Mouse (Mus musculus) urinary bladder, adult 2 months (tissue): ENCODE results near the gene Nrg4. TPM values are rescaled to one million over a fixed set of nuclear protein-coding genes. Genes with fewer than 3 reads are reported as not detected.

Experiments used
- DNase-seq: peaks from one replicate; pipeline ENCODE4 v3.0.0; 2022; ENCODE audit warnings: low spot score
- polyA plus RNA-seq: library from polyadenylated mRNA; depleted of rRNA; stranded (reverse); fragments of >200 nt; gene quantifications from 2 replicates; pipeline ENCODE4 v1.2.3, GENCODE M21; 2012; rRNA removed

Nrg4 gene
- polyA plus RNA-seq = 1.9 and 2.8 TPM in 2 replicates

DNA sequence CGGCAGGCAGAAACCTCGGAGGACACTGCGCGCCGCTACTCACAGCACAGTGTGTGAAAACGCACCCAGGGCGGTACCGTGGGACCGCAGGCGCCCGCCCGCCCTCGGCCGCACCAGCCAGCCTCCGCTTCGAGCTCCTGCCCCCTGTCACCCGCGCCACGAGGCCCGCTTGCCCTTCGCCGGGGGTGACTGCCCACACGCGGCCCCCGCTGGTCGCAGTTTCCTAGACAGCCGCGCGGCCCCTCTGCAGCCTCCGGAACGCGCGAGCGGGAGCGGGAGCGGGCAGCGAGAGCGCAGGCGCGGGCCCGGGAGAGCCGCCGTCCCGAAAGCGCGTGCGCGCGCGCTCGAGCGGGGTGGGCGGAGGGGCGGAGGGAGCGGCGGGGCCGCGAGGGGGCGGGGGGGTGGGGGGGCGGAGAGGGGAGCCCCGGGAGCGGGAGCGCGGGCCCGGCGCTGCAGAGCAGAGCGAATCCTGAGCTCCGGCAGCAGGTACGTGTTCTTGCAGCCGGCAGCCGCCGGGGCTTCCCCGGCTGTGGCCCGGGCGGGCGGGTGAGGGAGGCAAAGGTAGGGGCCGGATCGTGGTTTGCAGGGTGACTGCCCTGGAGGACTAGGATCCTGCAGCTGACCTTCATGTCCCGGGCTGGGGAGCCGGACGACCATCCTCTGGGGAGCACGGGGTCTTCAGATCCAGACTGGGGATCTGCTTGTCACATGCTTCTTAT, at the start of gene Nrg4, which contains the start of gene Tmem266:
Gene Nrg4 (minus strand): TSS at position 330 of the 719 bp plus-strand sequence.
Gene Tmem266 (plus strand): TSS at position 399 of the 719 bp plus-strand sequence.
- DNase-seq = peak; percentile 65

GRCm38 (mm10) chr9:55371908-55372307, 45.3 kb upstream of the Nrg4 start:
- DNase-seq = no peak

GRCm38 (mm10) chr9:55368011-55368410, 41.4 kb upstream of the Nrg4 start:
- DNase-seq = no peak

DNA sequence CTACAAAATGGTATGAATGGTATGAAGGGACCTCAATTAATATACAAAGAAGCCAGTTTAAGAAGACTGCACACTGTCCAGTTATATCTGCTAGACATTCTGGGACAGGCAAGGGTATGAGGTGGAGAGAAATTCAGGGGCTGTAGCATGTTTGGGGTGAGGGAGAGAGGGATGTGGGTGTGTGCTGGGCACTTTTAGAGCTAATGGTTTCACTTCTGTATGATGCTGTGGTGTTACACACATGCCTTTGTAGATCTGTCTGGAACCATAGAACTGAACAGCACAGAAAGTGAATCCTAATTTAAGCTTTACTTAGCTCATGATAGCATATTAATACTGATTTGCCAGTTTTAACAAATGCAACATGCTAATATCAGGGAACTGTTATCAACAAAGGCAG, 37.1 kb upstream of the Nrg4 start:
- no peak for DNase-seq

- DNase-seq = no peak
These were observed 35.3 kb upstream of the Nrg4 start for GRCm38 (mm10) chr9:55361969-55362368.

GRCm38 (mm10) chr9:55360861-55361260, 34.2 kb upstream of the Nrg4 start:
- DNase-seq = no peak

DNA sequence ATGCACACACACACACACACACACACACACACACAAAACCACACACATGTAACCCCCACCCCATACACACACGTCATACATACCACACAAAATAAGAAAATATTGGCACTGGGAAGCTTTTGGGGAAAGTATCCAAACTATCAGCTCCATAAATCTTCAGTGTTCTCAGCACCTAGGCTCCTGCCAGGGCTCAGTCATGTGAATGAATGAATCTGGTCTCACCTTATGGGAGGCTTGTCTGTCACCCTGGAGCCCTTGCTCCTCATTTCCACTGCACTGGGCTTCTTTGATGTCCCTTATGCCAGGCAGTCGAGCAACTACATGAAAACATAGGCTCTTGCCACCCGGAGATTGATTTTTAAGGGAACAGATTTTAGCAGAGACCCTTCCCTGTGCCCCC, 33.7 kb upstream of the Nrg4 start:
- no peak for DNase-seq

- no peak for DNase-seq
These were observed 30.5 kb upstream of the Nrg4 start for GRCm38 (mm10) chr9:55357164-55357563.

DNA sequence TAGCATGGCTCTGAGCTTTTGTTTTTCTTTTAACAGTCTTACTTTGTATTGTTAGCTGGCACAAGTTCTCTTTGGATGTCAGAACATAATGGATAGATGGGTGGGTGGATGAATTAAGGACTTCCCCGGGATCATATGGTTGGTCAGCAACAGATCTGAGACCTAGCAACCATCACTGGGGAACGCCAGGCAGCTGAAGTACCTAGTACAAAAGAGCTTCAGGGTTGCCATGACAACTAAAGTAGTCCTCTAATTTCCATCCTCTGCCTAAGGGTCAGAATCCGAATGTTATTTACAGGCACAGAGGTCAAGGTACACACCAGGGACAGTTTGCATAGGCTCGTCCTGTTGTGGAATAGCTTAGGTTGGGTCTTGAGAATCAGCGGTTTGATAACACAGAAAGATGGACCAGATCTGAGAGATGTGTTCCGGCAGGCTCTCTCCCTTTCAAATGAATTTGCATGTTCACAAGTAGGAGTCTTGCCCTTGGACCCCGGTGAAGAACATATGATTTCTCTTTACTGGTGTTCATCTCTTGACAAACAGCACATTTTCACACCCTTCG, 28.7 kb upstream of the Nrg4 start:
- DNase-seq = no peak

DNA sequence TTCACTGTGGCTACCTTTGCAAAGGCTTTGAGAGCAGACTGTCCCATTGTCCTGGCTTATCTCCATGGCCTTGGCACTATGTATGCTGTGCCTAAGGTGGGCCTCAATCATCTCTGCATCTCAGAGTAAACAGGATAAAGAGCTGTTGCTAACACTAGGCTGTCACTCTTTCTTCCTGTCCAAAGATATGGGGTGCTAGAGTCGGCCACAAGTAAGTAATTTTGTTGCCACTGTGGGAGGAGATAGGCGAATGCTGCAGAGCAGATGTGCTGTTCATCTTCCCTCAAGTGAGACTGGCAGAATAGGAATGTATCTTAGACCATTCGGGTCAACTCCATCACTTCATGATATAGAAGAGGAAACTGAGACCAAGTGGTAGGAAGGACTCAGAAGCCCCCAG, 28.0 kb upstream of the Nrg4 start:
- DNase-seq = no peak

DNA sequence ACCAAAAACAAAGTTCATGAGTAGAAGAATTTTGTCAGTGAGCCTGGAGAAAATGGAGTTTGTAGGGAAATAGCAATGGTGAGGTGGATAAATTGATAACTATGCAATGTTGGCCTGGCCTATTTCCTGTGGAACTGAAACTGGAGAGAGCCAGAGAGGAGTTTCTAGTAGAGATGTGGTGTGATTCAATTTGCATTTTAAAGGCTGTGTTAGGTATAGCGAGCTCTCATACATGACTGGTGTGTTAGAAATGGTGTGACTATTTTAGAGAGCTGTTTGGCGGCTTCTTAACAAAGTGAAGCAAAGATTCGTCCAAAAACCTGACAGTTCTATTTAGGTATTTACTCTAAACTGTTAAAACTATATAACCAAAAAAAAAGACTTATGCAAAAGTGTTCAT, 22.0 kb upstream of the Nrg4 start:
- DNase-seq = no peak

DNA sequence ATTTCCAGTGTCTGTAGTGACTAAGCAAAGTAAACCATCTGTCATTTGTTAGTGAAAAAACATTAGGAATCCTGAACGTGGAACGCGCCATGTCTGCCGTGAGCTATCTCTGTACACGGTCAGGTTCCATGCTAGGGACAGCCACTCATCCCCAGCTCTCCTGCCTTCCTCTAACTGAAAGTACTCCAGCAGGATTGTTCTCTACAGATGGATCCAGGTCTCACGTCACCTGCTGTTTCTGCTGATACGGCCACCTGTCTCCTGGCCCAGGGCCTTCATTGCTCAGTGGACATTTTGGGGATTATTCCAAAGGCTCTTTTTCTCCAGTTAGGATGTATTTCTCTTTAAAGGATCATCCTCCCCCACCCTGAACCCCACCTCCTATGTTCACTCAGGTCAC, 18.7 kb upstream of the Nrg4 start:
- no peak for DNase-seq

- no peak for DNase-seq
These were observed 17.5 kb upstream of the Nrg4 start for GRCm38 (mm10) chr9:55344165-55344564.

DNA sequence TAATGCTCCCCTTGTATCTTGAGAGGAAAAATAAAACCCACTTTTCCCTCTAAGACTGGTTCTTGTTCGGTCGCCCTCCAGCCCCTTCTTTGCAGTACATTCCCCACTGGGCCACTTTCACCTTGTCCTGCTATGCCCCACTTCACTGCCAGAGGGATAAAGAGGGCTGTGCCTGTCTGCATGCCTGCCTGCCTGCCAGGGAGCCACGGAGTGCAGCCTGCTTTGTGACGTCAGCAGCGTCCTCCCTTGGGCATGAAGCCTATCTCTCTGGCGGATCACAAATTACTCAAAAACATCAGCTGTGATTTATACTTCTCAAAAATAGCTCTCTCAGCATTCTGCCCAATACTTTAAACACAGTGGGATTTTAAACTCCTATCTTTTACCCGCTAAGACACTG, 6.3 kb upstream of the Nrg4 start:
- peak; percentile 23 for DNase-seq

DNA sequence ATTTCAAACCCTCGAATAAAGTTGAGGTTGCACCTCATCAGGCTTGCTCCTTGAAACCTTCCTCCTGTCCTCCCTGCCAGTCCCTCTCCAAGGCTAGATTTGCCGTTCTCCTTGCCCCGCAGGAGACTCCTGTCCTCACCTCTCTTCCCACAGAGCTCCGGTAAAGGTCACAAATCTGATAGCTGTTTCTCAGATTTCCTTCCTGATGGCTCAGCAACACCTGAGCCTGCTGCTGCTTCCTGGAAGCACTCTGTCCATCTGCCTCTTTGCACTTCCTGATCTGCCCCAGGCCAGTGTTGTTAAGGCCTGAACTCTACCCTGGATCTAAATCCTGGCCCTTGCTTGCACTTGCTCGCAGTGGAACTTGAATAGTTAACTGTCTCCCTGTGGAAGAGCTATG, 5.8 kb upstream of the Nrg4 start:
- DNase-seq = no peak

DNA sequence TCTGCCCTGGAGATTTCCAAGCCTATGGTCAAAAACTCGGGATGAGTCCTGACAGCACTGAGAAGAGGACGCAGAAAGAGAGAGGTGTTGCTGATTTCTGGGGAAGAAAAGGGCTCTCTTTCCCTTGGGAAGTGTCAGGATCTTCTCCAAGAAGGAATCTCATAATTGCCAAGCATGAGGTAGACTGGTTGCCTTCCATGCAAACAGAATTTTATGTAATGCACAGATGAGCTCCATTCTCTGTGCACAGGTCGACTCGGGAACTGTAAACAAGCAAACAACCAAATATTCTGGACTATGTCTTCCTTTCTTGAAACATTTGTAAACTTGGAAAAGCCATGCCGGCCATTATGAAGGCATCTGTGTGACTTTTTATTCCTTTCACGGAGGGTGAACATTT, 2.8 kb upstream of the Nrg4 start:
- no peak for DNase-seq

- DNase-seq = no peak
These were observed 1.7 kb upstream of the Nrg4 start for GRCm38 (mm10) chr9:55328151-55328918.

DNA sequence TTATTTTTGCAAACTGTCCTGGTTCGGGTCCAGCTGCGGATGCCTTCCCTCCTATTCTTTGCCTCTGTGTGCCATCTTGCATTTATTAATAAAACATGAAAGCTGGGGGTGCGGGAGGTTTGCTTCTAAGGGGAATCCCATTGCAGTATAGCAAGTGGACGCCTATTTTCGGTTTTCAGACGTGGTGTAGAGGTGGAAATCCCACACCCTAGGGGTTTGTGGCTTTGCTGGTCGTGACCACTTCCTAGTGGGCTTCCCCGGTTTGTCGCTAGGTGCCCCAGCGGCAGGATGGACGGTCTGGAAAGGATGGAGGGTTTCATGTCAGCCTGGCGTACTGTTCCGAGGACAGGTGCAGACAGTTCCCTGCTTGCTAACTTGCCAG, 581 bp upstream of the Nrg4 start:
- DNase-seq = no peak

DNA sequence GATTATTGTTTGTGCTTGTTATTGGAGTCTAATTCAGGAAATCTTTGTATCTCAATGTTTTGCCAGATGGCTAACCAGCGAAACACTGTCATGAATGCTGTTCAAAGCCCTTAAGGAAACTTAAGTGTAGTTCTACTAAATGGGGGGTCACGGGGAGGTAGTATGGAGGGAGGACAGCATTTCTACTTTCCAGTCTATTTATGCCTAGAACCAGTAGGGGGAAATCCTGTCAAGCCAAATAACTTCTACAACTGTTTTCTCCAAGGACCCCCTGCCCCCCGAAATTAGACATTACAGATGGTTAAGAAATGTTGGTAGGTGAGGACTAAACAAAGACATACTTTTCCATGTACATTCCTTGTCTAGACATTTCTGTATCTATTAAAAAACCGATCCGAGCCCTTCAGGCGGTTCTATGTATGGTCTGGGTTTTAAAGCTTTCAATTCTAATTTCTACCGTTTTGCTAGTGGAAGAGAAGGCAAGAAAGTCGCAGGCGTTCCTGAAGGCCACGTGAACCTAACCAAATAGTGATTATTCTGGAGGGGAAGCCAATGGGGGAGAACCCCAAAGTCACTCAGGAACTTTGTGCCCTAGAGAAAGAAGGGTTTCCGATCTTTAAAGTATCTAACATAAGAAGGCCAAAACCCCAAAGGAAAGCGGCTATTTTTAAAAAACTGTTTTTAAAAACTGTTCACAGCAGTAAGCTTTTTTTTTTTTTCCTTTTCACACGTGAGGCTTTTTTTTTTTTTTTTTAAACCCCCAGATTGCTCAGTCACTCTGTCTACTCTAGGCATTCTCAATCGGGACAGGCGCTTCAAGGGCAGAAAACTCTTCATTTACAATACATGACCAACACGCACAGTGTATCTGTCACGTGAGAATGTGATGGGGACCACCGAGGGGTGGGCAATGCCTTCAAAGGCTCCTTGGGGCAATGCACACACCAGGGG, 805 bp downstream of the Nrg4 start:
- DNase-seq = no peak

GRCm38 (mm10) chr9:55325061-55325460, 1.6 kb downstream of the Nrg4 start:
- DNase-seq = no peak

DNA sequence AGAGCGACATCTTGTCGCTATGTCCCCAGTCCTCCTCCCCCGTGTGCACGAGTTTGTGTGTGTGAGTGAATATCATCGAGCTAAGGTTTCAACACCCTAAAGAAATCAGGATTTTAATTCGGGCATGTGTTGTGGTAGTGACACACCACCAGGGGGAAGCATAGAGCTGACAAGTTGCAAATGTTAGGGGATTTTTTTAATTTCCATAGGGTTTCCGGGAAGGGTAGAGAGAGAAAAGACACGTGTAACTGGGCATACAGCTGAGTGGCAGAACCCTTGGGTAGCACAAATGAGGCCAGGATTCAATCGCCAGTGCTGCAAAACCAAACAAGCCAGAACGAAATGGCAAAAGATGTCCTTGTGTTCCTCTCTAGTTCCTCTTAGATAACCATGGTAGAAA, 2.1 kb downstream of the Nrg4 start:
- DNase-seq = no peak

DNA sequence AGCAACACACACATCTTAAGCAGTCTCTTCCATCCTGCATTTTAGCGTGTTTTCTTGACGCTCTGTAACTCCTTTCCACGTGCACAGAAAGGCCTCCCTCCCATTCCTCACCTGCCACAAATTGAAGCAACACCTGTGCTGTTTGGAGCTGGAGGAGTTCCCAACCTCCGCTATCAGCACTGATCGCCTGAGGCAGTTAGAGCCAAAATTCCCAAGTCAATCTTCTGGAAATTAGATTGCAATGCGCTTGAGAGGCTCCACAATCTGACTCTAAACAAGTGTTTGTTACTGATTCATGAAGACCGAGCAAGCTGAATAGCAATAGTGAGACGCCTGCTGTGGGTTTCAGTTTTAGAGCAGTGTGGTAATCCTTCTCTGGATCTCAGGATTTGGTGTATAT, 2.6 kb downstream of the Nrg4 start:
- DNase-seq = no peak
